Mouse (Mus musculus): ENCODE data around the gene Tmem132d.

- no peak for TF ChIP-seq POLR2A (IDR thresholded peaks at IDR 0.05; ENCODE audit: borderline replicate concordance, extremely low read depth, low read depth, low read length)
- TF ChIP-seq CTCF (IDR thresholded peaks at IDR 0.05; ENCODE audit: insufficient read depth, low read length), result no peak
Observed at GRCm38 (mm10) chr5:128119171-128119570, 313.7 kb downstream of the Tmem132d start.
